13 mouse cellular contexts compared by ENCODE assay signal in the genomic region with DNA sequence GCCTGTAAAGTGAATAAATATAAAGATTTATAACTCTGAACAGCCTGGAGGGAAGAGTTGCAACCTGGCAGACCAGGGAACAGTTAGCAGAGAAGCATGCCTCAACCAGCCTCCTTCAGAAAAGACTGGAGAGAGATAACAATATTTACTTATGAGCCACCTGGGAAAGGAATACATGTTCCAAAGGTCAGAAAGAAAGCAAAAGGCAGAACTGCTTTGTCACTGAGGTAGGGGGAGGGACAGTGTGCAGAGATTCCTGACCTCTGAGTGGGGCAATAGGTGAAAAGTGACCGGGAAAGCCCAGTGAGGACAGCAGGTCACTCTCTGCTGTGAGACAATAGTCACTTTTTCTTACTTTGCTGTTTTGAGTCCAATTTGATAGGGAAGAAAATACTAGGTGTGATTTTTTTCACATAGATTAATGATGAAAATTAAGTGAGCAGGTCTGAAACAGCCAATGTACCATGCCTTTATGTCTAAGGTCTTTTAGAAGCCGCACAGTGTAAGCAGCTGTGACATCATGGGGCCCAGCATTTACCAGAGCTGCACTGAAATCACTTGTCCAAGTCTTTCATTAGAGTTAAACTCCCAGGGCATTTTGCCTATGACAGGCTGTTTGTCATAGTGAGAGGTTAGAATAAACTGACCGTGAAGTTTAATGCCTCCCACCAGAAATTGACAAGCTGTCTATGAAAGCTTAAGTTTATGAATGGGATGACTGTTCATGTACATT.
DNase-seq lines count a peak whose midpoint lies in the region; ATAC-seq and TF ChIP-seq lines count a peak whose summit lies in the region.
"Had no signal": no experiment of that assay in that cellular context is flagged by ENCODE, and none has a peak within 500 bp of the region (broad histone marks: within the 10 kb centered on the region; RNA-seq: fewer than 3 reads in every experiment).

No protein-coding gene starts in this region.

- H3K4me3 ChIP-seq in kidney, adult 2 months (ENCODE audit: insufficient read depth, low read depth, low read length), result no peak overlapping the region
- H3K4me3 ChIP-seq in kidney, embryonic 16.5 days (ENCODE audit: low read length), result no peak overlapping the region
- no peak overlapping the region for H3K4me3 ChIP-seq in intestine, embryonic 16.5 days (ENCODE audit: low read length)
- no peak overlapping the region for H3K4me3 ChIP-seq in stomach, embryonic 14.5 days (ENCODE audit: low read depth, low read length)
- H3K4me3 ChIP-seq: limb, embryonic 12.5 days had no signal

- no peak for ATAC-seq in kidney, embryonic 16.5 days (ENCODE audit: low FRiP score, low TSS enrichment)
- ATAC-seq in intestine, embryonic 16.5 days, result peak; percentile 91
- ATAC-seq in stomach, embryonic 14.5 days (ENCODE audit: insufficient number of reproducible peaks, insufficient read depth, low FRiP score, low read depth), result peak; percentile 84

- no peak overlapping the region for H3K9ac ChIP-seq in kidney, embryonic 16.5 days (replicated peaks; ENCODE audit: low read length)
- H3K9ac ChIP-seq in intestine, embryonic 16.5 days (ENCODE audit: low read depth, low read length), result no peak overlapping the region
- H3K9ac ChIP-seq in stomach, embryonic 14.5 days (replicated peaks; ENCODE audit: low read depth, low read length), result no peak overlapping the region
- H3K9ac ChIP-seq: limb, embryonic 12.5 days had no signal

- no peak for TF ChIP-seq CTCF in kidney, adult 2 months (conservative IDR thresholded peaks at IDR 0.05; ENCODE audit: insufficient read depth, insufficient read length, low read depth, low read length)

- H3K27ac ChIP-seq in kidney, adult 2 months (ENCODE audit: insufficient read depth, low read depth, low read length), result no peak overlapping the region
- no peak overlapping the region for H3K27ac ChIP-seq in kidney, embryonic 16.5 days (ENCODE audit: low read length)
- peak overlapping the region; percentile 80 for H3K27ac ChIP-seq in intestine, embryonic 16.5 days (ENCODE audit: low read length)
- peak overlapping the region; percentile 71; the same call in 1 of the 2 replicates for H3K27ac ChIP-seq in stomach, embryonic 14.5 days (ENCODE audit: low read length)
- H3K27ac ChIP-seq: limb, embryonic 12.5 days had no signal

- WGBS in kidney, adult 2 months, result 41% methylated on average over 3 of the region's 3 CpGs
- 31% methylated on average over 3 of the region's 3 CpGs for WGBS in kidney, embryonic 16.5 days
- WGBS in intestine, embryonic 16.5 days, result 29% methylated on average over 3 of the region's 3 CpGs
- WGBS in large intestine, adult 2 months, result 25% methylated on average over 3 of the region's 3 CpGs
- 31% methylated on average over 3 of the region's 3 CpGs for WGBS in stomach, embryonic 14.5 days

- H3K27me3 ChIP-seq in kidney, adult 2 months (replicated peaks; ENCODE audit: control insufficient read depth, insufficient read depth, low read length), result no peaks in the 10 kb centered on the region
- no peaks in the 10 kb centered on the region for H3K27me3 ChIP-seq in kidney, embryonic 16.5 days (ENCODE audit: insufficient read depth, low read length)
- H3K27me3 ChIP-seq in intestine, embryonic 16.5 days (replicated peaks; ENCODE audit: control insufficient read depth, insufficient read depth, low read length), result no peaks in the 10 kb centered on the region
- no peaks in the 10 kb centered on the region for H3K27me3 ChIP-seq in stomach, embryonic 14.5 days (ENCODE audit: control insufficient read depth, insufficient read depth, low read length)
- H3K27me3 ChIP-seq: limb, embryonic 12.5 days had no signal

- H3K4me2 ChIP-seq in kidney, embryonic 16.5 days (replicated peaks; ENCODE audit: low read depth, low read length), result no peak overlapping the region
- peak overlapping the region; percentile 19; the same call in 1 of the 2 replicates for H3K4me2 ChIP-seq in intestine, embryonic 16.5 days (ENCODE audit: low read depth, low read length)
- no peak overlapping the region for H3K4me2 ChIP-seq in stomach, embryonic 14.5 days (replicated peaks; ENCODE audit: low read depth, low read length)
- H3K4me2 ChIP-seq: limb, embryonic 12.5 days had no signal

- H3K4me1 ChIP-seq in kidney, adult 2 months (ENCODE audit: control insufficient read depth, insufficient read depth, low read length), result peaks cover 9% of the 10 kb centered on the region; the same call in 1 of the 2 replicates
- no peaks in the 10 kb centered on the region for H3K4me1 ChIP-seq in kidney, embryonic 16.5 days (ENCODE audit: insufficient read depth, low read length)
- peaks cover 3% of the 10 kb centered on the region; the same call in 1 of the 2 replicates for H3K4me1 ChIP-seq in intestine, embryonic 16.5 days (ENCODE audit: control insufficient read depth, insufficient read depth, low read length)
- H3K4me1 ChIP-seq in stomach, embryonic 14.5 days (ENCODE audit: control insufficient read depth, insufficient read depth, low read length), result no peaks in the 10 kb centered on the region

- TF ChIP-seq POLR2A in kidney, adult 2 months (IDR thresholded peaks at IDR 0.05; ENCODE audit: low read depth, low read length), result no peak

- no peaks in the 10 kb centered on the region for H3K9me3 ChIP-seq in kidney, embryonic 16.5 days (ENCODE audit: low read length)
- H3K9me3 ChIP-seq in intestine, embryonic 16.5 days (ENCODE audit: control insufficient read depth, low read length), result no peaks in the 10 kb centered on the region
- no peaks in the 10 kb centered on the region for H3K9me3 ChIP-seq in stomach, embryonic 14.5 days (ENCODE audit: control insufficient read depth, low read depth, low read length)
- H3K9me3 ChIP-seq: limb, embryonic 12.5 days had no signal

- H3K36me3 ChIP-seq in kidney, adult 2 months (ENCODE audit: control insufficient read depth, insufficient read depth, low read length), result no peaks in the 10 kb centered on the region
- no peaks in the 10 kb centered on the region for H3K36me3 ChIP-seq in kidney, embryonic 16.5 days (ENCODE audit: insufficient read depth, low read length)
- no peaks in the 10 kb centered on the region for H3K36me3 ChIP-seq in intestine, embryonic 16.5 days (ENCODE audit: control insufficient read depth, insufficient read depth, low read length)
- H3K36me3 ChIP-seq in stomach, embryonic 14.5 days (ENCODE audit: control insufficient read depth, insufficient read depth, low read length), result no peaks in the 10 kb centered on the region
- H3K36me3 ChIP-seq: limb, embryonic 12.5 days had no signal

- peak; percentile 75 for DNase-seq in kidney, adult 2 months
- DNase-seq in large intestine, adult 2 months (ENCODE audit: low read depth, low spot score), result peak; percentile 71
- DNase-seq in thymus, postnatal 25 days, result no peak
- DNase-seq in cerebellum, postnatal 36 days, result no peak
- DNase-seq: cerebellum, postnatal 10 days; heart, adult 11 months; heart, postnatal 14 days; layer of hippocampus, adult 9-11 months; right cerebral cortex, postnatal 25 days had no signal

Comparison
In these comparisons a context has a peak if more than half of its experiments do, and no peak if none do; other contexts are left out.
1. DNase-seq: peak in kidney, adult 2 months (single experiment) and large intestine, adult 2 months (single experiment); none in thymus, postnatal 25 days (single experiment) and cerebellum, postnatal 36 days (0 of 2).
2. H3K27ac ChIP-seq: peak in intestine, embryonic 16.5 days (single experiment) and stomach, embryonic 14.5 days (single experiment); none in kidney, adult 2 months (single experiment) and kidney, embryonic 16.5 days (single experiment).